Mouse (Mus musculus) limb, embryonic 14.5 days (tissue): ENCODE data around the gene Dok4. TPM values are rescaled to one million over a fixed set of nuclear protein-coding genes. Genes with fewer than 3 reads are reported as not detected.

ENCODE experiments used
- ATAC-seq: fragments of 200-750 bp; cut with Nextera tagmentation; 2 replicates; pipeline ENCODE4 v1.8.0; 2017; ENCODE audit warnings: low read depth, moderate number of reproducible peaks, moderate TSS enrichment; ENCODE audit not compliant: low FRiP score
- DNase-seq: peaks from one replicate; pipeline ENCODE4 v3.0.0-alpha.2; 2015; ENCODE audit warnings: low spot score
- H3K27ac ChIP-seq: fragments of 300-500 bp; sonication (generic); replicated peaks from 2 replicates; pipeline ENCODE4 v1.5.1; 2014; ENCODE audit warnings: low read depth, mild to moderate bottlenecking, low read length, moderate library complexity, mixed read lengths
- H3K27me3 ChIP-seq: fragments of 300-500 bp; sonication (generic); 2 replicates; pipeline ENCODE4 v1.6.1; 2014; ENCODE audit warnings: low read length, mixed read lengths; ENCODE audit not compliant: control insufficient read depth, insufficient read depth
- H3K36me3 ChIP-seq: fragments of 300-500 bp; sonication (generic); 2 replicates; pipeline ENCODE4 v1.6.1; 2014; ENCODE audit warnings: mild to moderate bottlenecking, low read length, moderate library complexity, mixed read lengths; ENCODE audit not compliant: control insufficient read depth, insufficient read depth
- H3K4me1 ChIP-seq: fragments of 300-500 bp; sonication (generic); 2 replicates; pipeline ENCODE4 v1.6.1; 2014; ENCODE audit warnings: antibody characterized with exemption, low read length, mixed read lengths; ENCODE audit not compliant: control insufficient read depth, insufficient read depth
- H3K4me2 ChIP-seq: fragments of 300-500 bp; sonication (generic); replicated peaks from 2 replicates; pipeline ENCODE4 v1.6.1; 2014; ENCODE audit warnings: low read depth, mild to moderate bottlenecking, low read length, moderate library complexity; ENCODE audit not compliant: severe bottlenecking
- H3K4me3 ChIP-seq: fragments of 300-500 bp; sonication (generic); replicated peaks from 2 replicates; pipeline ENCODE4 v1.5.1; 2014; ENCODE audit warnings: low read length
- H3K9ac ChIP-seq: fragments of 300-500 bp; sonication (generic); 2 replicates; pipeline ENCODE4 v1.6.1; 2014; ENCODE audit warnings: mild to moderate bottlenecking, low read depth, low read length, moderate library complexity; ENCODE audit not compliant: severe bottlenecking
- H3K9me3 ChIP-seq: fragments of 300-500 bp; sonication (generic); 2 replicates; pipeline ENCODE4 v1.6.1; 2016; ENCODE audit warnings: low read length; ENCODE audit not compliant: control insufficient read depth
- POLR2A ChIP-seq: fragments of 200-500 bp; IDR thresholded peaks from 2 replicates; pipeline ENCODE4 v1.8.0; 2012; ENCODE audit warnings: inconsistent platforms, mild to moderate bottlenecking, moderate library complexity, borderline replicate concordance; ENCODE audit not compliant: insufficient read depth, insufficient read length; ENCODE audit errors: extremely low read depth
- WGBS: fragments of 180-500 bp; shearing (Covaris S2); extraction: QIAGEN DNeasy Blood & Tissue Kit; methylation state at CpG from one replicate; pipeline ENCODE4 v1.1.7; 2014; 5-methylcytosine and 5-hydroxymethylcytosine counted together
- polyA plus RNA-seq, 2 experiments: library from polyadenylated mRNA; depleted of rRNA in 1 of 2; stranded (reverse) in 1 of 2; unstranded in 1 of 2; fragments of >200 nt; fragmentation: Nextera tagmentation in 1 of 2; extraction: Ambion mirVana in 1 of 2; gene quantifications; 2 replicates each; pipeline versions ENCODE4 v1.2.1 to v1.2.3; 2012 to 2014

Gene Dok4
- polyA plus RNA-seq, 2 experiments, result 23.3 to 29.1 TPM

GRCm38 (mm10) chr8:94828284-94828683, 47.8 kb downstream of the Dok4 start:
- DNase-seq (no peak), ATAC-seq (no peak)
- Histone ChIP-seq H3K36me3 (peaks cover 56% of the 10 kb centered on the region), H3K4me3 (no peak overlapping the region), H3K4me2 (no peak overlapping the region), H3K9ac (no peak overlapping the region), H3K4me1 (no peaks in the 10 kb centered on the region), H3K9me3 (no peaks in the 10 kb centered on the region), H3K27me3 (no peaks in the 10 kb centered on the region), H3K27ac (no peak overlapping the region)
- WGBS, result 87% methylated on average over 6 of the region's 6 CpGs
- no peak for TF ChIP-seq POLR2A

- H3K4me2 ChIP-seq, result no peak overlapping the region
- H3K27ac ChIP-seq, result no peak overlapping the region
- DNase-seq (no peak), ATAC-seq (no peak)
- no peak for TF ChIP-seq POLR2A
- H3K27me3 ChIP-seq, result no peaks in the 10 kb centered on the region
- H3K9ac ChIP-seq, result no peak overlapping the region
- H3K36me3 ChIP-seq, result peaks cover 62% of the 10 kb centered on the region
- 94% methylated on average over 5 of the region's 5 CpGs for WGBS
- H3K4me3 ChIP-seq, result no peak overlapping the region
- H3K9me3 ChIP-seq, result no peaks in the 10 kb centered on the region
- H3K4me1 ChIP-seq, result no peaks in the 10 kb centered on the region
These were observed 49.9 kb downstream of the Dok4 start for GRCm38 (mm10) chr8:94826210-94826609.

- no peak overlapping the region for H3K9ac ChIP-seq
- H3K4me3 ChIP-seq, result no peak overlapping the region
- WGBS, result 92% methylated on average over 6 of the region's 6 CpGs
- no peaks in the 10 kb centered on the region for H3K9me3 ChIP-seq
- no peak for TF ChIP-seq POLR2A
- H3K27ac ChIP-seq, result no peak overlapping the region
- H3K4me1 ChIP-seq, result no peaks in the 10 kb centered on the region
- H3K4me2 ChIP-seq, result no peak overlapping the region
- DNase-seq (no peak), ATAC-seq (no peak)
- no peaks in the 10 kb centered on the region for H3K27me3 ChIP-seq
- peaks cover 57% of the 10 kb centered on the region for H3K36me3 ChIP-seq
These were observed 51.0 kb downstream of the Dok4 start for GRCm38 (mm10) chr8:94825170-94825569.

GRCm38 (mm10) chr8:94822637-94823560, 53.2 kb downstream of the Dok4 start:
- H3K9me3 ChIP-seq, result no peaks in the 10 kb centered on the region
- DNase-seq (peak; percentile 68), ATAC-seq (peak; percentile 49; the same call in 1 of the 2 replicates)
- H3K4me1 ChIP-seq, result no peaks in the 10 kb centered on the region
- H3K27ac ChIP-seq, result no peak overlapping the region
- no peak overlapping the region for H3K4me3 ChIP-seq
- WGBS, result 77% methylated on average over 23 of the region's 23 CpGs
- H3K9ac ChIP-seq, result no peak overlapping the region
- H3K36me3 ChIP-seq, result peaks cover 51% of the 10 kb centered on the region
- no peak for TF ChIP-seq POLR2A
- H3K4me2 ChIP-seq, result no peak overlapping the region
- no peaks in the 10 kb centered on the region for H3K27me3 ChIP-seq

GRCm38 (mm10) chr8:94821381-94821780, 54.7 kb downstream of the Dok4 start:
- 91% methylated on average over 2 of the region's 2 CpGs for WGBS
- Histone ChIP-seq H3K27me3 (no peaks in the 10 kb centered on the region), H3K27ac (no peak overlapping the region), H3K4me1 (no peaks in the 10 kb centered on the region), H3K9ac (no peak overlapping the region), H3K9me3 (no peaks in the 10 kb centered on the region), H3K4me2 (no peak overlapping the region), H3K36me3 (peaks cover 40% of the 10 kb centered on the region), H3K4me3 (no peak overlapping the region)
- no peak for TF ChIP-seq POLR2A
- ATAC-seq (no peak), DNase-seq (no peak)
